Mouse (Mus musculus) forebrain, embryonic 13.5 days (tissue): Measurements from ENCODE around the gene Ntng1. TPM values are rescaled to one million over a fixed set of nuclear protein-coding genes. Genes with fewer than 3 reads are reported as not detected.

Source experiments
- ATAC-seq: fragments of 200-750 bp; cut with Nextera tagmentation; 2 replicates; pipeline ENCODE4 v1.8.0; 2017
- H3K27ac ChIP-seq: fragments of 300-500 bp; sonication (generic); 2 replicates; pipeline ENCODE4 v1.5.1; 2015; ENCODE audit warnings: inconsistent platforms, mild to moderate bottlenecking, moderate library complexity
- H3K27me3 ChIP-seq: fragments of 300-500 bp; sonication (generic); 2 replicates; pipeline ENCODE4 v1.6.1; 2015; ENCODE audit warnings: mild to moderate bottlenecking, inconsistent platforms
- H3K36me3 ChIP-seq: fragments of 300-500 bp; sonication (generic); 2 replicates; pipeline ENCODE4 v1.6.1; 2015; ENCODE audit warnings: mild to moderate bottlenecking, inconsistent platforms; ENCODE audit not compliant: poor library complexity, severe bottlenecking
- H3K4me1 ChIP-seq: fragments of 300-500 bp; sonication (generic); 2 replicates; pipeline ENCODE4 v1.6.1; 2015; ENCODE audit warnings: inconsistent platforms
- H3K4me2 ChIP-seq: fragments of 300-500 bp; sonication (generic); 2 replicates; pipeline ENCODE4 v1.6.1; 2015; ENCODE audit warnings: inconsistent platforms, mild to moderate bottlenecking, moderate library complexity
- H3K4me3 ChIP-seq: fragments of 300-500 bp; sonication (generic); 2 replicates; pipeline ENCODE4 v1.5.1; 2015; ENCODE audit warnings: mild to moderate bottlenecking, inconsistent platforms
- H3K9ac ChIP-seq: fragments of 300-500 bp; sonication (generic); 2 replicates; pipeline ENCODE4 v1.6.1; 2015; ENCODE audit warnings: mild to moderate bottlenecking, inconsistent platforms
- H3K9me3 ChIP-seq: fragments of 300-500 bp; sonication (generic); replicated peaks from 2 replicates; pipeline ENCODE4 v1.6.1; 2016; ENCODE audit warnings: inconsistent platforms
- WGBS: fragments of 180-500 bp; shearing (Covaris S2); methylation state at CpG from one replicate; pipeline ENCODE4 v1.1.7; 2015; 5-methylcytosine and 5-hydroxymethylcytosine counted together
- polyA plus RNA-seq: library from polyadenylated mRNA; unstranded; fragments of >200 nt; fragmentation: Nextera tagmentation; extraction: Ambion mirVana; gene quantifications from 2 replicates; pipeline ENCODE4 v1.2.1, GENCODE M21; 2015

The Ntng1 gene
- polyA plus RNA-seq, 1 experiment from 2014 or later, result 12.6 TPM

DNA sequence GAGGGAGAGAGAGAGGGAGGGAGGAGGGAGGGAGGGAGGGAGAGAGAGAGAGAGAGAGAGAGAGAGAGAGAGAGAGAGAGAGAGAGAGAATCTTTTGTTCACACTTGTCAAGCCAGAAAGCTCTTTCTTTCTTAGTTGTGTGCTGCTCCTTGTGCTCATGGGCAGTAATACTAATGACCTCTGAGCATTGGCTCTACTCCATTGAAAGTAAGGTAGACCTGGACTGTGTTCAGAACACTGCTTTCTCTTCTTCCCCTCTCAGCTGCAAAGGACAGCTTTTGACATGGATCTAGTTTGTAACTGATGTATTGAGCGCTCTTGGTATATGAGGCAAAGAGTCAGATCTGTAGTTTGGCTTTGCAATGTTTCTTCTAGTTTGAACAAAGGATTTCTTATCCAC lies 334.7 kb downstream of the Ntng1 start:
- 92% methylated on average over 1 of the region's 1 CpGs for WGBS

DNA sequence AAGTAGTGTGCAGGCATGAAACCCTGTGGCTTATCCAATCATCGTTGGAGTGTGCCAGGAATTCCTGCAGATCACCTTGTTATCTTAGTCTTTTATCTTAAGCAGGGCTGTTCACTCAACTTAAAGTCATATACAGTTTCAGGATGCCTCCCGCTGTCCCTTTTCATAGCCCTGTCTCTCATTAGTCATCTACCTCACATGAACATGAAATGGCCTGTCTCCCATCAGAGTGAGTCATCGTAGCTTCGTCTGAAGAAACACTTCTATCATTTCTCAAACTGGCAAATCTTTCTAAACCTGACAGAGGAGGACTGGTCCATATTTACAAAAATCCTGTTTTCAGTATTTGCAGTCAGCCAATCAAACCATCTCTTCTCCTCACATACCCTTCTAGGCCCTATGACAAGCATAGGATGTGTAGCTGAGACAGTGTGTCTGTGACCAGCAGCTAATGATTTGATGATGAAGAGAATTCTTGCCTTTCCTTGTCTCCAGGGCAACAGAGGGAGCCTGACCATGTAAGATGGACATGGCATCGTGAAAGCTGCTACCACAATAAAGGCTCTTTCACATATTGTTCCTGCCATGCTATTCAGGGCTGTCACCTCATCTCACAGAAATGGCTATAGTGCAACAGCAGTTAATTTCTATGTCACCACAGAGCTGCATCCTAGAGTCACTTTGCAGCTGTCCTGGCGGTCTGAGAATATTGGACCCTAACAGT lies 336.4 kb downstream of the Ntng1 start:
- Histone ChIP-seq H3K36me3 (no peaks in the 10 kb centered on the region), H3K4me1 (no peaks in the 10 kb centered on the region), H3K9me3 (no peaks in the 10 kb centered on the region), H3K4me3 (no peak overlapping the region), H3K27me3 (no peaks in the 10 kb centered on the region), H3K27ac (no peak overlapping the region), H3K4me2 (no peak overlapping the region), H3K9ac (no peak overlapping the region)
- ATAC-seq, result peak; percentile 43; the same call in 1 of the 2 replicates
- WGBS, result 70% methylated on average over 6 of the region's 6 CpGs

More for the DNA sequence above, 334.7 kb downstream of the Ntng1 start:
- Histone ChIP-seq H3K9ac (no peak overlapping the region), H3K4me3 (no peak overlapping the region), H3K9me3 (no peaks in the 10 kb centered on the region), H3K4me2 (no peak overlapping the region), H3K36me3 (no peaks in the 10 kb centered on the region), H3K27ac (no peak overlapping the region), H3K27me3 (no peaks in the 10 kb centered on the region), H3K4me1 (no peaks in the 10 kb centered on the region)
- ATAC-seq, result no peak

GRCm38 (mm10) chr3:109804145-109804544 lies 339.7 kb downstream of the Ntng1 start:
- no peaks in the 10 kb centered on the region for H3K36me3 ChIP-seq
- no peak overlapping the region for H3K4me3 ChIP-seq
- no peak overlapping the region for H3K9ac ChIP-seq
- H3K27ac ChIP-seq, result no peak overlapping the region
- ATAC-seq, result no peak
- no peaks in the 10 kb centered on the region for H3K27me3 ChIP-seq
- no peak overlapping the region for H3K4me2 ChIP-seq
- no peaks in the 10 kb centered on the region for H3K9me3 ChIP-seq
- 71% methylated on average over 2 of the region's 2 CpGs for WGBS
- no peaks in the 10 kb centered on the region for H3K4me1 ChIP-seq

GRCm38 (mm10) chr3:109803616-109804015 lies 340.2 kb downstream of the Ntng1 start:
- no peaks in the 10 kb centered on the region for H3K9me3 ChIP-seq
- H3K27ac ChIP-seq, result no peak overlapping the region
- no peak overlapping the region for H3K4me3 ChIP-seq
- H3K27me3 ChIP-seq, result no peaks in the 10 kb centered on the region
- no peaks in the 10 kb centered on the region for H3K4me1 ChIP-seq
- WGBS, result 71% methylated on average over 3 of the region's 3 CpGs
- no peaks in the 10 kb centered on the region for H3K36me3 ChIP-seq
- no peak overlapping the region for H3K9ac ChIP-seq
- no peak overlapping the region for H3K4me2 ChIP-seq
- ATAC-seq, result no peak

DNA sequence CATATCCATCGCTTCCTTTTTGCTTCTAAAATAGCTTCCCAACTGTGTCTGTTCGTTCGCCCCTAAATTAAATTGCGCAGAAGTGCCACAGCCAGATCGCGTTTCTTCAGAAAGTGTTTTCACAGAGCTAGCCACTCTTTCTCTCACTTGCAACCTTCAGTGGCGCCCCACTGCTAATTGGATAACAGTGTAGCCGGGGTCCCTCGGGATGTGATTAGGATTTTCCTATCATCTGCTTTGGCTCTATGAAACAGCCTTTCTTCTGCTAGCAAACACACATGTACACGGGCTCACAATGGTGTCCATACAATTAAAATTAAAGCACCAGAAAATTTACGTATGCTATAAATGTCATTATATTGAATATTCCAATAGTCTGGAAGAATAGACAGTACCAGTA lies 346.5 kb downstream of the Ntng1 start:
- no peaks in the 10 kb centered on the region for H3K27me3 ChIP-seq
- 63% methylated on average over 11 of the region's 11 CpGs for WGBS
- H3K9ac ChIP-seq, result no peak overlapping the region
- H3K4me3 ChIP-seq, result no peak overlapping the region
- H3K4me1 ChIP-seq, result no peaks in the 10 kb centered on the region
- H3K4me2 ChIP-seq, result no peak overlapping the region
- ATAC-seq, result peak; percentile 38; the same call in 1 of the 2 replicates
- H3K9me3 ChIP-seq, result no peaks in the 10 kb centered on the region
- H3K27ac ChIP-seq, result no peak overlapping the region
- no peaks in the 10 kb centered on the region for H3K36me3 ChIP-seq

DNA sequence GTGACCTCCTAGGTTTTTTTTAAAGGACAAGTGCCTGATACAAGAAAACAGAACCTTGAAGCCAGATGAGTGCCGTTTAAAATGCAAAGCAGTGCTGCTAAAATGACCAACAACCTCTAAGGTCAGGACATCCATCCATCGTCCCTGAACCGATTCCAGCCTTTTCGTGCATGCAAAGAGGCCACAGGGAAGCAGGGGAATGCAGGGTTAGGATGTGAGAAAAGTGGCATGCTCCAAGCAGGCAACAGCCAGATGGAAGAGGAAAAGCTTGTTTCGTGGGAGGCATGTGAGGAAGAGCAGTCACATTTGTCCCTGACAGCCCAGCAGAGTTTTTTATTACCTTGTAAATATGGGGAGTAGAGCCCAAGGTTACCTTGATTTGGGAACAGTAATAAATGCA lies 360.6 kb downstream of the Ntng1 start:
- Histone ChIP-seq H3K27me3 (no peaks in the 10 kb centered on the region), H3K9ac (peak overlapping the region; percentile 75; the same call in 1 of the 2 replicates)
- ATAC-seq, result no peak

DNA sequence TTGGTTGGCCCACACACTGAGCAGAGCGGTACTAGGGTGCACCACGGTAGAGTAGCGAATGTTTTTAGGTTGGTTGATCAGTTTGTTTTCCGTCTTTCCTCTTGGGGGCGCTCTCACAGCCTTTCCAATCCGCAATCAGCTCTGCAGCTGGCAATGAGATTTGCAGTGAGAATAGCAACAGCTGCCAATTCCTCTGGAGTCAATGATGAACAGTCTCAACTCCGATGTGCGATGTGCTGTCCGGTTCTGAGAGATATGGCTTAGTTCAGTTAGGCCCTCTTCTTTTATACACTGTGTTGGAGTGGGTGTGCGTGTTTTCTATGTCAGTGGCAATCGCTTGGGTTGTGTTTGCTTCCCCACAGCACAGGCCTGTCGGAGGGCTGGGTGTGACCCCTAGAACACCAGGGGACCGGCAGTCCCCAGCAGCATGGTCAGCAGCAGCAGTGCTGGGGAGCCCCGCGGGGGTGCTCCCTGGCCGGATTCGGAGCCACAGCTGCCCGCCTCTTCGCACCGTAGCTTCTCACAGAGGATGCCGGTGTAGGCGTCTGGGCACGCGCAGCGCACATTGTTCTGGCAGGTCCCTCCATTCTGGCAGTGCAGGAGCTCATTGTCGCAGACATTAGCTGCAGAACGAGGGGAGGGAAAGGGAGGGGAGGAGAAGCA lies 361.4 kb downstream of the Ntng1 start:
- H3K27me3 ChIP-seq, result no peaks in the 10 kb centered on the region
- H3K27ac ChIP-seq, result peak overlapping the region; percentile 88
- peak overlapping the region; percentile 47 for H3K4me3 ChIP-seq
- peak; percentile 89 for ATAC-seq
- WGBS, result 1% methylated on average over 27 of the region's 27 CpGs
- H3K9me3 ChIP-seq, result no peaks in the 10 kb centered on the region
- peak overlapping the region; percentile 75 for H3K9ac ChIP-seq
- no peaks in the 10 kb centered on the region for H3K36me3 ChIP-seq
- peak overlapping the region; percentile 87 for H3K4me2 ChIP-seq
- peaks cover 18% of the 10 kb centered on the region for H3K4me1 ChIP-seq

More for the DNA sequence above, 360.6 kb downstream of the Ntng1 start:
- H3K9me3 ChIP-seq, result no peaks in the 10 kb centered on the region
- H3K27ac ChIP-seq, result 0 out of 2 replicates have a peak overlapping the region, but pooled peaks have one; percentile 88
- peaks cover 18% of the 10 kb centered on the region for H3K4me1 ChIP-seq
- H3K36me3 ChIP-seq, result no peaks in the 10 kb centered on the region
- H3K4me2 ChIP-seq, result peak overlapping the region; percentile 87; the same call in 1 of the 2 replicates
- no peak overlapping the region for H3K4me3 ChIP-seq
- 29% methylated on average over 5 of the region's 5 CpGs for WGBS

DNA sequence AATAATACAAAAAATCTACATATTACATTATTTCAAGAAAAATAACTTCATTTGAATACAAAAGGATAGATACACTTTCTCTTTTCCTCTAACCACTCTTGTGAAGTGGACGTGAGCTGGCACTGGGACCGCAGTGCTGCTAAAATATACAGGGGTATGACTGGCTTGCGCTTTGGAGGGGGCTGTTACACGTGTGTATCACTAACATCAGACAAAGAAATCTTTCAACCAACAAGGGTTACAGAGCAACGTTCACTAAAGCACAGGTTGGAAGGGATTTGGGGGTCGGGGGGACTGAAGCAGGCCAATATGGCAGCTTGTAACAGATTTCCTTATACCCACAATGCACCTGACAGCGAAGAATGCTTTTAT lies 361.9 kb downstream of the Ntng1 start:
- ATAC-seq, result peak; percentile 62
- 58% methylated on average over 7 of the region's 7 CpGs for whole genome bisulfite sequencing
- Histone ChIP-seq H3K9ac (0 out of 2 replicates have a peak overlapping the region, but pooled peaks have one; percentile 75), H3K9me3 (no peaks in the 10 kb centered on the region), H3K4me3 (peak overlapping the region; percentile 47; the same call in 1 of the 2 replicates), H3K36me3 (no peaks in the 10 kb centered on the region), H3K4me1 (peaks cover 18% of the 10 kb centered on the region), H3K4me2 (peak overlapping the region; percentile 87), H3K27me3 (no peaks in the 10 kb centered on the region), H3K27ac (no peak overlapping the region; the same call in 1 of the 2 replicates)

- ATAC-seq, result no peak
- Histone ChIP-seq H3K36me3 (no peaks in the 10 kb centered on the region), H3K9me3 (no peaks in the 10 kb centered on the region), H3K27me3 (no peaks in the 10 kb centered on the region), H3K4me2 (no peak overlapping the region), H3K4me3 (no peak overlapping the region), H3K9ac (no peak overlapping the region), H3K4me1 (no peaks in the 10 kb centered on the region), H3K27ac (no peak overlapping the region)
- WGBS, result 80% methylated on average over 2 of the region's 2 CpGs
Measured at GRCm38 (mm10) chr3:109775200-109775599, 368.6 kb downstream of the Ntng1 start.

DNA sequence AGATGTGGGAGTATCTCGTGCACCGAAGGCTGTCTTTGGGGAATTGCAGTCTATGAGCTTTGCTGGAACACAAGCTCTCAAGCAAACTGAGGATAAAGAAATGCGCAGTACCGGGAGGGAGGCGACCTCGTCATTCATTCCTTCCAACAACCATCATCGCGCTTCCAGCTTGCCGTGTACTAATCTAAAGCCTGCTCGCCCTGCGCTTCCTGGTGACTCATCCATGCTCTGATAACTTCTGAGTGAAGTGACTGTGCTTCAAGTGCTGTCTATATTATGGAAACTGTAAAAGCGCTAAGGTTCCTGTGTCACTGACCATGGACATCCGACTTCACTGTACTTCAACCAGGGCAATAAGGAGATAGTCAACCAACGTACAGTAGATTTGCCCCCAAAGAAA lies 371.7 kb downstream of the Ntng1 start:
- Histone ChIP-seq H3K4me3 (no peak overlapping the region), H3K4me2 (no peak overlapping the region), H3K27ac (no peak overlapping the region), H3K9ac (no peak overlapping the region), H3K27me3 (no peaks in the 10 kb centered on the region), H3K9me3 (no peaks in the 10 kb centered on the region), H3K4me1 (no peaks in the 10 kb centered on the region), H3K36me3 (no peaks in the 10 kb centered on the region)
- no peak for ATAC-seq
- WGBS, result 95% methylated on average over 14 of the region's 14 CpGs

- H3K27ac ChIP-seq, result no peak overlapping the region
- no peak for ATAC-seq
- H3K9me3 ChIP-seq, result no peaks in the 10 kb centered on the region
- H3K4me1 ChIP-seq, result no peaks in the 10 kb centered on the region
- H3K4me3 ChIP-seq, result no peak overlapping the region
- H3K4me2 ChIP-seq, result no peak overlapping the region
- 93% methylated on average over 3 of the region's 3 CpGs for WGBS
- no peaks in the 10 kb centered on the region for H3K36me3 ChIP-seq
- H3K9ac ChIP-seq, result no peak overlapping the region
- no peaks in the 10 kb centered on the region for H3K27me3 ChIP-seq
Measured at GRCm38 (mm10) chr3:109766939-109767338, 376.9 kb downstream of the Ntng1 start.

- Histone ChIP-seq H3K4me3 (no peak overlapping the region), H3K9ac (no peak overlapping the region), H3K4me1 (no peaks in the 10 kb centered on the region), H3K27me3 (no peaks in the 10 kb centered on the region), H3K4me2 (no peak overlapping the region), H3K36me3 (no peaks in the 10 kb centered on the region), H3K9me3 (no peaks in the 10 kb centered on the region), H3K27ac (no peak overlapping the region)
- ATAC-seq, result no peak
- WGBS, result 81% methylated on average over 2 of the region's 2 CpGs
Measured at GRCm38 (mm10) chr3:109765608-109766007, 378.2 kb downstream of the Ntng1 start.
